Mouse (Mus musculus) stomach, postnatal 0 days (tissue): Measurements from ENCODE around the gene Fxyd5. TPM values are rescaled to one million over a fixed set of nuclear protein-coding genes. Genes with fewer than 3 reads are reported as not detected.
A peak's percentile ranks its signal among the peaks of the same experiment; 100 is the strongest.

Experiments used
- ATAC-seq: fragments of 200-750 bp; cut with Nextera tagmentation; 2 replicates; pipeline ENCODE4 v1.8.0; 2017; ENCODE audit not compliant: low FRiP score, low TSS enrichment
- DNase-seq: peaks from one replicate; pipeline ENCODE4 v3.0.0-alpha.2; 2016; ENCODE audit warnings: low spot score
- H3K27ac ChIP-seq: fragments of 300-500 bp; sonication (generic); replicated peaks from 2 replicates; pipeline ENCODE4 v1.5.1; 2014; ENCODE audit warnings: mild to moderate bottlenecking, control low read depth
- H3K27me3 ChIP-seq: fragments of 300-500 bp; sonication (generic); 2 replicates; pipeline ENCODE4 v1.6.1; 2014; ENCODE audit warnings: low read length; ENCODE audit not compliant: control insufficient read depth, insufficient read depth
- H3K36me3 ChIP-seq: fragments of 300-500 bp; sonication (generic); 2 replicates; pipeline ENCODE4 v1.6.1; 2014; ENCODE audit warnings: low read length, mixed read lengths; ENCODE audit not compliant: control insufficient read depth, insufficient read depth
- H3K4me1 ChIP-seq: fragments of 300-500 bp; sonication (generic); replicated peaks from 2 replicates; pipeline ENCODE4 v1.6.1; 2014; ENCODE audit warnings: antibody characterized with exemption; ENCODE audit not compliant: control insufficient read depth, insufficient read depth
- H3K4me2 ChIP-seq: fragments of 300-500 bp; sonication (generic); replicated peaks from 2 replicates; pipeline ENCODE4 v1.6.1; 2014; ENCODE audit warnings: low read depth, mild to moderate bottlenecking, control low read depth, moderate library complexity
- H3K4me3 ChIP-seq: fragments of 300-500 bp; sonication (generic); 2 replicates; pipeline ENCODE4 v1.5.1; 2014; ENCODE audit warnings: low read depth, low read length, control low read depth
- H3K9ac ChIP-seq: fragments of 300-500 bp; sonication (generic); 2 replicates; pipeline ENCODE4 v1.6.1; 2014; ENCODE audit warnings: mild to moderate bottlenecking, low read length, control low read depth, mixed read lengths
- H3K9me3 ChIP-seq: fragments of 300-500 bp; sonication (generic); 2 replicates; pipeline ENCODE4 v1.6.1; 2016; ENCODE audit warnings: low read length; ENCODE audit not compliant: control insufficient read depth
- CTCF ChIP-seq: IDR thresholded peaks from 2 replicates; pipeline ENCODE4 v1.5.1; 2016; ENCODE audit warnings: antibody characterized with exemption, low read depth, mild to moderate bottlenecking, moderate library complexity
- EP300 ChIP-seq: optimal IDR thresholded peaks from 2 replicates; pipeline ENCODE3; 2016; ENCODE audit warnings: antibody characterized with exemption
- WGBS: fragments of 180-500 bp; shearing (Covaris S2); extraction: QIAGEN DNeasy Blood & Tissue Kit; methylation state at CpG from one replicate; pipeline ENCODE4 v1.1.7; 2014; 5-methylcytosine and 5-hydroxymethylcytosine counted together
- polyA plus RNA-seq: library from polyadenylated mRNA; unstranded; fragments of >200 nt; fragmentation: Nextera tagmentation; extraction: Ambion mirVana; gene quantifications from 2 replicates; pipeline ENCODE4 v1.2.1, GENCODE M21; 2015

Gene Fxyd5
- polyA plus RNA-seq, 1 experiment from 2014 or later, result 16.0 TPM

GRCm38 (mm10) chr7:31084140-31084539, 41.9 kb upstream of the Fxyd5 start:
- DNase-seq (no peak), ATAC-seq (no peak)
- Histone ChIP-seq H3K9ac (no peak overlapping the region), H3K4me2 (no peak overlapping the region), H3K27ac (peak overlapping the region; percentile 49), H3K36me3 (no peaks in the 10 kb centered on the region), H3K4me1 (peaks cover 3% of the 10 kb centered on the region; the same call in 1 of the 2 replicates), H3K4me3 (no peak overlapping the region), H3K9me3 (no peaks in the 10 kb centered on the region), H3K27me3 (no peaks in the 10 kb centered on the region)
- no peak for TF ChIP-seq CTCF
- TF ChIP-seq EP300, result no peak
- 43% methylated on average over 9 of the region's 9 CpGs for WGBS

- Histone ChIP-seq H3K27ac (peak overlapping the region; percentile 74), H3K4me2 (no peak overlapping the region), H3K36me3 (no peaks in the 10 kb centered on the region), H3K9me3 (no peaks in the 10 kb centered on the region), H3K9ac (0 out of 2 replicates have a peak overlapping the region, but pooled peaks have one; percentile 13), H3K4me3 (no peak overlapping the region), H3K4me1 (peaks cover 3% of the 10 kb centered on the region; the same call in 1 of the 2 replicates), H3K27me3 (no peaks in the 10 kb centered on the region)
- DNase-seq, result peak; percentile 66
- ATAC-seq, result peak; percentile 86
- WGBS, result 57% methylated on average over 14 of the region's 14 CpGs
- TF ChIP-seq EP300 (no peak), CTCF (no peak)
Observed at GRCm38 (mm10) chr7:31082831-31083588, 40.7 kb upstream of the Fxyd5 start.

GRCm38 (mm10) chr7:31082106-31082505, 39.8 kb upstream of the Fxyd5 start:
- Histone ChIP-seq H3K9me3 (no peaks in the 10 kb centered on the region), H3K27ac (no peak overlapping the region), H3K9ac (no peak overlapping the region), H3K27me3 (no peaks in the 10 kb centered on the region), H3K4me2 (no peak overlapping the region), H3K4me3 (no peak overlapping the region), H3K36me3 (no peaks in the 10 kb centered on the region), H3K4me1 (peaks cover 3% of the 10 kb centered on the region; the same call in 1 of the 2 replicates)
- TF ChIP-seq CTCF (no peak), EP300 (no peak)
- no peak for DNase-seq
- ATAC-seq, result no peak

GRCm38 (mm10) chr7:31081106-31081505, 38.8 kb upstream of the Fxyd5 start:
- H3K9me3 ChIP-seq, result no peaks in the 10 kb centered on the region
- no peak overlapping the region for H3K9ac ChIP-seq
- no peak for ATAC-seq
- 67% methylated on average over 1 of the region's 1 CpGs for WGBS
- H3K4me1 ChIP-seq, result peaks cover 3% of the 10 kb centered on the region; the same call in 1 of the 2 replicates
- no peak overlapping the region for H3K4me2 ChIP-seq
- H3K27me3 ChIP-seq, result no peaks in the 10 kb centered on the region
- no peak overlapping the region for H3K27ac ChIP-seq
- H3K4me3 ChIP-seq, result no peak overlapping the region
- TF ChIP-seq CTCF (no peak), EP300 (no peak)
- no peak for DNase-seq
- H3K36me3 ChIP-seq, result no peaks in the 10 kb centered on the region

- no peak for DNase-seq
- H3K9me3 ChIP-seq, result no peaks in the 10 kb centered on the region
- peaks cover 3% of the 10 kb centered on the region; the same call in 1 of the 2 replicates for H3K4me1 ChIP-seq
- no peak for TF ChIP-seq CTCF
- ATAC-seq, result no peak
- H3K36me3 ChIP-seq, result no peaks in the 10 kb centered on the region
- no peak overlapping the region for H3K4me3 ChIP-seq
- H3K4me2 ChIP-seq, result no peak overlapping the region
- 78% methylated on average over 3 of the region's 3 CpGs for WGBS
- H3K27ac ChIP-seq, result no peak overlapping the region
- H3K27me3 ChIP-seq, result no peaks in the 10 kb centered on the region
- no peak overlapping the region for H3K9ac ChIP-seq
Observed at GRCm38 (mm10) chr7:31080611-31081010, 38.3 kb upstream of the Fxyd5 start.

GRCm38 (mm10) chr7:31079670-31080069, 37.4 kb upstream of the Fxyd5 start:
- H3K9me3 ChIP-seq, result no peaks in the 10 kb centered on the region
- no peaks in the 10 kb centered on the region for H3K27me3 ChIP-seq
- no peak overlapping the region for H3K9ac ChIP-seq
- no peak overlapping the region for H3K4me3 ChIP-seq
- ATAC-seq (no peak), DNase-seq (no peak)
- no peak for TF ChIP-seq CTCF
- TF ChIP-seq EP300, result no peak
- H3K36me3 ChIP-seq, result no peaks in the 10 kb centered on the region
- 83% methylated on average over 8 of the region's 8 CpGs for WGBS
- peaks cover under 1% of the 10 kb centered on the region; the same call in 1 of the 2 replicates for H3K4me1 ChIP-seq
- H3K27ac ChIP-seq, result no peak overlapping the region
- no peak overlapping the region for H3K4me2 ChIP-seq
